Mouse (Mus musculus) kidney, postnatal 36 days (tissue): ENCODE results near the gene Madd.

Experiments
- DNase-seq, 2 experiments: peaks; one replicate each; pipeline ENCODE4 v3.0.0; 2021 to 2022; ENCODE audit warnings: mixed read lengths in 2 of 2

Madd gene

DNA sequence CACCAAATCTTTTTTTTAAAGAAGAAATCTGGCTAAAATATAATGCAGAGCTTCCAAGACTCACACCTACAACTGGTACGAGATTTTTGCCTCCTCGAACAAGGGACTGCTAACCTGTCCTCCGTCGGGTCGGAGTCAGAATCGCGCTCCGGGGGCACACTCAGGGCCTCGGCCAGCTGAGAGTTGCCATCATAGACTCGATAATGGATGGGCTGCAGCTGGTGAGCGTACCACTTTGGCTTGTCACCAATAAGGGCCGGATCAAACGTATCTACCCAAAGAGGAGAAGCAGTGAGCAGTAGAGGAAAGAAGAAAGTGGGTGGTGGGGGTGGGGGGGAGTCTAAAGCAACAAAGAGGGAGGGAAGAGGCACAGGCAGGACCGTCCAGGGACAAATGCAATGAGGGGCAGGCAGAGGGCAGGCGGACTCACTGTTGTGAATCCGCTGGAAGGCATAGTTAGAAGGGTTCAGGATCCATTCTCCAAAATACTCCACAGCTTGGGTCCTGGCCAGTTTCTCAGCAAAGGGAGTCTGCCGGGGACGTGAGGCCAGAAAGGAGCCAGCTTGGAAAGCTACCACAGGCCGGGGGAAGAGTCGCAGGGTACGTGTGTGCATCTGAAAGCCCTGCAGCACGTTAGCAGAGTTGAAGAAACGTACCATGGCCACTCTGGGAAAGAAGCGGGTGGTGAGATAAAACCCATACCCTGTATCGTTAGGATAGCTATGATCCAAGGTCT lies 13.9 kb downstream of the Madd start:
- no peak for DNase-seq

DNA sequence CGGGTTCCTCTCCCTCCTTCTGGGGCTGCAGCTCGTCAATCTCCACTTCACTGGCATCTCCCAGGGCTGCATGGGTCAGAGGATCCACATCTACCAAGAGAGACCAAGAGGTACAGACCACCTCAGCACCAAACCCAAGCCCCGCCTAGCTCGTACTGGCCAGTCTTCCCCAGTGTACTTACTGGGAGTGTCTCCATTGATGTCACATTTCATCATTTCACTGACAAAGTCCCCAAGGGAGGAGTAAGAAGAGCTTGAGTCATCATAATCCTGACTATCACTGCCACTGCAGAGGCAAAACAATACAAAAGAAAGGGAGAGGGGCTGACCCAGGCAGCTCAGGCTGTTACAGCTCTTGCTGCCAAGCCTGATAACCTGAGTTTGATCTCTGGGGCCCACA lies 16.0 kb downstream of the Madd start:
- DNase-seq: no peak

- DNase-seq: no peak
These were observed 18.6 kb downstream of the Madd start for GRCm38 (mm10) chr2:91164991-91165390.

GRCm38 (mm10) chr2:91163532-91163931 lies 20.1 kb downstream of the Madd start:
- no peak for DNase-seq

GRCm38 (mm10) chr2:91162952-91163351 lies 20.7 kb downstream of the Madd start:
- no peak for DNase-seq

GRCm38 (mm10) chr2:91160591-91160990 lies 23.0 kb downstream of the Madd start:
- peak in 1 of 2 experiments; percentile 17 for DNase-seq

GRCm38 (mm10) chr2:91157002-91157752 lies 26.5 kb downstream of the Madd start:
- DNase-seq: no peak

- no peak for DNase-seq
These were observed 29.5 kb downstream of the Madd start for GRCm38 (mm10) chr2:91154091-91154490.

GRCm38 (mm10) chr2:91152885-91153377 lies 30.7 kb downstream of the Madd start:
- DNase-seq: no peak

DNA sequence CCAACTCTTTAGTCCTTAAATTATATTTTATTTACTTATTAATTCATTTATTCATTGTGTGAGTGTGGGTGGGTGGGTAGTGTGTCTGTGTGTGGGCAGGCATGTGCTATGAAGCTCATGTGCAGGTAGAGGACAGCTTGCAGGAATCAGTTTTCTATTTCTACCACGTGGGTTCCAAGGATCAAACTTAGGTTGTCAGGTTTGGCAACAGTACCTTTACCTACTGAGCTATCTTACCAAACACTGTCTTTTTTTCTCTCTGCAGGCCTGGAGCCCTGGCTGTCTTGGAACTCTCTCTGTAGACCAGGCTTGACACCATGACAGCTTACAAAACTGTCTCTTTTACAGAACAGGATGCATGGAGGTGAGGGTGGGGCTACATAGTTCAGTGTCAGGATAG lies 32.3 kb downstream of the Madd start:
- no peak for DNase-seq

DNA sequence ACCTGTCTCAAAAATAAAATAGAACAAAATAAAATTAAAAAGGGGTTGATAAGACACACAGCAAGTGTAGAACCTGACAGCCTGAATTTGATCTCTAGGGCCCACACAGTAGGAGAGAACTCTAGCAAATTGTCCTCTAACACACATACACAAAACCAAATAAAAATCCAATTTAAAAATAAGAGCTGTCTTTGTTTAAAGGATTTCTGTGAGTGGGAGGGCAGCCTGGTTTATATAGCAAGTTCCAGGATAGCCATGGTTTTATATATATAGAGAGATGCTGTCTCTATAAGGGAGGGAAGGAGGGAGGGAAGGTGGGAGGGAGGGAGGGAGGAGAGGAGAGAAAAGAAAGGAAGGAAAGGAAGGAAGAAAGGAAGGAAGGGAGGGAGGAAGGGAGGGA lies 35.5 kb downstream of the Madd start:
- DNase-seq: no peak

GRCm38 (mm10) chr2:91143401-91143800 lies 40.2 kb downstream of the Madd start:
- no peak for DNase-seq

GRCm38 (mm10) chr2:91142920-91143319 lies 40.7 kb downstream of the Madd start:
- no peak for DNase-seq

DNA sequence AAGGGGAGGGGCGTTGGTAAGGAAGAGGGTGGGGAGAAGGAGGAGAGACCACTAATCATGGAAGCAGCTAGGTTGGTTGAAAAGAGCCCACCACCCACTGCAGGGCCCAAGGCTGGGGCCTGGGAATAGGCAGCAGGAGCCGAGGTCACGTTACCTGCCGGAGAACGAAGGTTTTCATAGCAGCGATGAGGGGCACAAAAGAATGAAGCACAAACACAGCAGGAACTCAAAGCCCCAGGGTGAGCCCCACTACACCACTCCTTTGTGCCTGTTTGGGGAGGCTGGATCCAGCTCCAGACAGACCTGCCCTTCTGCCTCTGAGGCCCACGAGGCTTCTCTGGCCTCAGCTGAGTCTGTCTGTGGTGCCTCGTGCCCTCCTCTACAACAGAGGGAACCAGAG lies 43.9 kb downstream of the Madd start:
- no peak for DNase-seq

GRCm38 (mm10) chr2:91139311-91139710 lies 44.3 kb downstream of the Madd start:
- DNase-seq: no peak

DNA sequence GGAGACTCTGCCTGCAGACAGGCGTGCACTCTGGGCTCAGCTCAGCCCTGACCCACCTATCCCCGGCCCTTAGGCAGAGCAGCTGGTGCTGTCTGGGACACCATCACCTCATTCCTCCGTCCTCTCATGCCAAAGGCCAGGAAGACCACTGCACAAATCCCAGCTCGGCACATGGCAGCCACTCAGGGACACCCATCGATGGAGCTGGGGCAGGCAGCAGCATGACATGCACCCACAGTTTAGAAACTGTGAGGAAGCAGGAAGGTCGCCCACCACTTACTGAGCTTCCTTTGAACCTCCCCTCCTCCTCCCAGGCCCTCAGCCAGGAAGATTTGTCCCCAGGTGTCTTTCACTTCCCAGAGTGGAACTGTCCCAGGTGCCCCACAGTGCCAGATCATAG lies 46.2 kb downstream of the Madd start:
- DNase-seq: no peak

DNA sequence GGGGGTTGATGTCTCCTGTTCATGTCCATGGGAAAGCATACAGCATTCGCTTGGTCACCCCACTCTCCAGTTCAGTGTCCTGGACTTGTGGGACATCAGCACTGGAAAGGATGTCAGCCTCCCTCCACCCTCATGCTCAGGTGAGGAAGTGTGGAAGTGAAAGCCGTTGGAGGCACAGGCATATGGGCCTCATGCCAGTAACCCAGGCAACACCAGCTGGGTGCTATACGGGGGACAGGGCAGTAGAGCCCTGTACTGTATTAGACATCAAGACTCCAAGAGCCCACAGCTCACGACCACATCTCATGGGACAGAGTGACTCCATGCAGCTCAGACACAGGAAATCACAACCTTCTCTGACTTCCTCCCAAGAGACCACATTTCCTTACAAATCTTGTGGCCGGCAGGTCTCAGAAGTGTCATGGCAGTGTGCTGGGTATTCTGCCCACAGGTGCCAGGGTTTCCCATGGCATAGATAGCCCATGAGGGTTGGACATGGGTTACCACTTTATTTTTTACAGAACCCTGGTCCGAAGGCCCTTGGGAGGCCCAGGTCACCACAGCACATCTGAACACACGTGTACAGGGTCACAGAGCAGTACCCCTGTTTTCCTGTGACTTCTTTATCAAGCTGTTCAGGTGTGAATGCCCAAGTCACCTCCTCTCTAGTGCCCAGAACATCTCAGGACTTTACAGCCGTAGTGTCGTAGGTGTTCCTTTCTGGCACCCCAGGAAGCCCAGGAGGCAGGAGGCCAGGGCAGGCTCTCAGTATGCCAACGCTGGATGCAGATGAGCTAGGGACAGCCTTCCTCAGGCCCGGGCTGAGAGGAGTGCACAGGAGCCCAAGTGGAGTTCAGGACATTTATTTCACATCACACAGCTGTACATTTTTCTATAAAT lies 46.9 kb downstream of the Madd start:
- DNase-seq: no peak

GRCm38 (mm10) chr2:91132035-91132434 lies 51.6 kb downstream of the Madd start:
- no peak for DNase-seq

GRCm38 (mm10) chr2:91131251-91131650 lies 52.4 kb downstream of the Madd start:
- DNase-seq: no peak

- DNase-seq: no peak
These were observed 53.5 kb downstream of the Madd start for GRCm38 (mm10) chr2:91130126-91130525.

DNA sequence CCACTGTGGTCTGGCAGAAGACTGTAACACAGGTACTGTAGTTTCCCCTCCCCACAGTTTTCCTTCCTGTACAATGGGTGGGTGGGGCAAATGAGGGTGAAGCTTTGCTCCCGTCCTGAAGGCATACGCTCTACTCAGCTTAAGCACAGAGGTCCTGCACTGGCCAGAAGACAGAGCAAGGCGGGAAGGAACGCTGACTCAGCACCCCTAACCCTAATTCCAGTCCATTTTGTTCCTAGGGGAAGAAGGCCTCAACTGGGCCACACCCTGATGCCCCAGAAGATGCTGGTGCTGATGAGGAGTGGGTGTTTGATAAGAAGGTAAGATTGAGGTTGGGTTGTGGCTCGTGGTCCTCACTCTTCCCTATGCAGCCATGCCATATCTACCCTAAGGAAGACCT lies 54.9 kb downstream of the Madd start:
- DNase-seq: no peak

DNA sequence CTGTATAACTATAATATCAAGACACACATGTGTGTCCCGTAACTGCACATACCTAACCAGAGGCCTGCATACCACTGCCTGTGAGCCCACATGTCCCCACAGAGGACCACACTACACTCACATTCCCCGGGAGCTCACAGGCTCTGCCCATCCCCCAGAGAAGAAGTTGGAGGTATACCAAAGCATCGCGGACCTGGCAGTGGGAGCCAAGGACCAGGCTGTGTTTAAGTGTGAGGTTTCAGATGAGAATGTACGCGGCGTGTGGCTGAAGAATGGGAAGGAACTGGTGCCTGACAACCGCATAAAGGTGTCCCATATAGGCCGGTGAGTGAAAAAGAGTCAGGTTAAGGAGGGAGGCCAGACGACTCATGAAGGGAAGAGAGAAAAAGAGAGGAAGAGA lies 58.5 kb downstream of the Madd start:
- no peak for DNase-seq

DNA sequence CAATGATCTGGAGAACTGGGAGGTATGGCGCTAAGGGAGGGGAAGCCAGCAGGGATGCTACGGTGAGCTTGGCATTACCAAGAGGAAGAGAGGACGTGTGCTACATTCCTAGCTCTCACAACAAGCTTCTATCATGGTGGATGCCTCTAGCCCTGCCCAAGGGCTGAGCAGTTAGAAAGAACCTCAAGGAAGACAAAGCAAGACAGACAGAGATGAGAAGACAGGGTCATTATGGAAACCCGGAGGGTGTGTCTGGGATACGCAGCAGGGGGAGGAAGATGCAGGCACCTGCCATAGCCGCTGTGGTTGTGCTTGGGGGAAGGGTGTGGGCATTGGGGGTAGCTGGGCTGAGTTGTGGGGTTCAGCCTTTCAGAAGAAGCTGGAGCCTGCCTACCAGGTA lies 60.1 kb downstream of the Madd start:
- DNase-seq: no peak
